Mouse (Mus musculus) CH12.LX (cell line): ENCODE measurements at regions not wholly inside any gene's neighbourhood (a gene's known extent, or its start where the extent isn't known, plus 50 kb on each side); places are given as distances from the start of the nearest gene placed in this dataset.

Experiments used
- DNase-seq: peaks from one replicate; pipeline ENCODE4 v3.0.0-alpha.2; 2013; ENCODE audit errors: extremely low read depth
- H3K27ac ChIP-seq: 2 replicates; pipeline ENCODE4 v1.5.1; 2012; ENCODE audit warnings: low read depth, mild to moderate bottlenecking, control low read depth, moderate library complexity; ENCODE audit not compliant: insufficient read depth
- H3K27me3 ChIP-seq: replicated peaks from 2 replicates; pipeline ENCODE3; 2012; ENCODE audit warnings: inconsistent platforms
- H3K36me3 ChIP-seq, 2 experiments: replicated peaks in 1 of 2; 2 replicates each; pipeline versions ENCODE3 to v1.6.1; 2012; ENCODE audit warnings: inconsistent platforms in 1 of 2, low read length in 1 of 2, mild to moderate bottlenecking in 1 of 2, mixed read lengths in 1 of 2, moderate library complexity in 1 of 2; ENCODE audit not compliant: control insufficient read depth in 1 of 2, insufficient read depth in 1 of 2
- H3K4me1 ChIP-seq, 2 experiments: 2 replicates each; pipeline ENCODE4 v1.6.1; 2012; ENCODE audit warnings: inconsistent platforms in 1 of 2, moderate library complexity in 1 of 2; ENCODE audit not compliant: insufficient read depth in 2 of 2, control insufficient read depth in 1 of 2
- H3K4me2 ChIP-seq: 2 replicates; pipeline ENCODE4 v1.6.1; 2012; ENCODE audit warnings: low read depth, mild to moderate bottlenecking, control low read depth; ENCODE audit not compliant: poor library complexity, insufficient read depth, severe bottlenecking
- H3K4me3 ChIP-seq, 3 experiments: fragments of 150-350 bp in 1 of 3; sonication (generic) in 1 of 3; replicated peaks in 1 of 3; 2 replicates each; pipeline versions ENCODE3 to v1.5.1; 2011 to 2012; ENCODE audit warnings: low read depth in 2 of 3, low read length in 2 of 3, mild to moderate bottlenecking in 2 of 3, moderate library complexity in 2 of 3, control low read depth in 1 of 3, improper control_type of control experiment in 1 of 3, inconsistent platforms in 1 of 3, mixed read lengths in 1 of 3; ENCODE audit not compliant: poor library complexity in 1 of 3
- H3K79me2 ChIP-seq: replicated peaks from 2 replicates; pipeline ENCODE4 v1.6.1; 2012; ENCODE audit warnings: mild to moderate bottlenecking, moderate library complexity; ENCODE audit not compliant: control insufficient read depth, poor library complexity, insufficient read depth, severe bottlenecking; ENCODE audit errors: extremely low read depth
- H3K9ac ChIP-seq: 2 replicates; pipeline ENCODE4 v1.6.1; 2012; ENCODE audit warnings: low read depth, mild to moderate bottlenecking, control low read depth, moderate library complexity; ENCODE audit not compliant: insufficient read depth
- H3K9me3 ChIP-seq: replicated peaks from 2 replicates; pipeline ENCODE3; 2012; ENCODE audit warnings: low read length, inconsistent platforms, mixed read lengths
- BHLHE40 ChIP-seq: IDR thresholded peaks from 2 replicates; pipeline ENCODE4 v1.6.1; 2011; ENCODE audit warnings: mild to moderate bottlenecking, low read depth, low read length, improper control_type of control experiment
- CHD1 ChIP-seq: IDR thresholded peaks from 2 replicates; pipeline ENCODE4 v1.6.1; 2012; ENCODE audit warnings: low read depth, low read length, improper control_type of control experiment, inconsistent platforms
- CHD2 ChIP-seq: IDR thresholded peaks from 2 replicates; pipeline ENCODE4 v1.6.1; 2011; ENCODE audit warnings: low read length, improper control_type of control experiment
- CTCF ChIP-seq, 2 experiments: IDR thresholded peaks in 1 of 2; conservative IDR thresholded peaks in 1 of 2; 2 replicates each; pipeline ENCODE4 v1.5.1; 2011 to 2012; ENCODE audit warnings: low read depth in 2 of 2, low read length in 2 of 2, improper control_type of control experiment in 1 of 2, inconsistent platforms in 1 of 2, mild to moderate bottlenecking in 1 of 2, moderate library complexity in 1 of 2
- E2F4 ChIP-seq: IDR thresholded peaks from 2 replicates; pipeline ENCODE4 v1.6.1; 2011; ENCODE audit warnings: low read depth, low read length, improper control_type of control experiment; ENCODE audit not compliant: insufficient replicate concordance
- EP300 ChIP-seq: IDR thresholded peaks from 2 replicates; pipeline ENCODE4 v1.6.1; 2011; ENCODE audit warnings: low read length, improper control_type of control experiment
- ETS1 ChIP-seq: conservative IDR thresholded peaks from 2 replicates; pipeline ENCODE4 v1.6.1; 2012; ENCODE audit warnings: low read depth, mild to moderate bottlenecking, inconsistent platforms, low read length, improper control_type of control experiment, moderate library complexity
- HCFC1 ChIP-seq: IDR thresholded peaks from 2 replicates; pipeline ENCODE4 v1.6.1; 2012; ENCODE audit warnings: low read depth, mild to moderate bottlenecking, inconsistent platforms, low read length, improper control_type of control experiment
- JUN ChIP-seq: IDR thresholded peaks from 2 replicates; pipeline ENCODE4 v1.6.1; 2011; ENCODE audit warnings: low read depth, mild to moderate bottlenecking, low read length, improper control_type of control experiment, moderate library complexity; ENCODE audit not compliant: insufficient read depth
- JUND ChIP-seq: conservative IDR thresholded peaks from 2 replicates; pipeline ENCODE4 v1.6.1; 2011; ENCODE audit warnings: low read depth, low read length, improper control_type of control experiment
- KAT2A ChIP-seq: IDR thresholded peaks from 2 replicates; pipeline ENCODE4 v1.6.1; 2012; ENCODE audit warnings: low read length, improper control_type of control experiment, inconsistent platforms; ENCODE audit not compliant: insufficient replicate concordance
- MAFK ChIP-seq: IDR thresholded peaks from 2 replicates; pipeline ENCODE4 v1.6.1; 2011; ENCODE audit warnings: low read length, improper control_type of control experiment; ENCODE audit not compliant: insufficient replicate concordance
- MAX ChIP-seq: IDR thresholded peaks from 2 replicates; pipeline ENCODE4 v1.6.1; 2011; ENCODE audit warnings: low read length, improper control_type of control experiment
- MEF2A ChIP-seq: IDR thresholded peaks from 2 replicates; pipeline ENCODE4 v1.6.1; 2014; ENCODE audit warnings: low read depth, mild to moderate bottlenecking, inconsistent platforms, low read length, improper control_type of control experiment, borderline replicate concordance
- MYC ChIP-seq: IDR thresholded peaks from 2 replicates; pipeline ENCODE4 v1.6.1; 2011; ENCODE audit warnings: low read depth, mild to moderate bottlenecking, improper control_type of control experiment, low read length
- NELFE ChIP-seq: IDR thresholded peaks from 2 replicates; pipeline ENCODE4 v1.6.1; 2011; ENCODE audit warnings: low read depth, low read length, improper control_type of control experiment
- NRF1 ChIP-seq: IDR thresholded peaks from 2 replicates; pipeline ENCODE4 v1.6.1; 2014; ENCODE audit warnings: low read depth, mild to moderate bottlenecking, inconsistent platforms, low read length, improper control_type of control experiment, moderate library complexity
- PAX5 ChIP-seq: IDR thresholded peaks from 2 replicates; pipeline ENCODE4 v1.6.1; 2012; ENCODE audit warnings: low read length, inconsistent platforms, mixed read lengths
- RAD21 ChIP-seq: IDR thresholded peaks from 2 replicates; pipeline ENCODE4 v1.6.1; 2011; ENCODE audit warnings: low read depth, mild to moderate bottlenecking, low read length, improper control_type of control experiment, moderate library complexity
- RCOR1 ChIP-seq: conservative IDR thresholded peaks from 2 replicates; pipeline ENCODE4 v1.6.1; 2012; ENCODE audit warnings: low read depth, mild to moderate bottlenecking, inconsistent platforms, low read length, improper control_type of control experiment
- SIN3A ChIP-seq: IDR thresholded peaks from 2 replicates; pipeline ENCODE4 v1.6.1; 2012; ENCODE audit warnings: low read length, improper control_type of control experiment, inconsistent platforms
- TBP ChIP-seq: conservative IDR thresholded peaks from 2 replicates; pipeline ENCODE4 v1.6.1; 2011; ENCODE audit warnings: low read depth, low read length, improper control_type of control experiment
- TCF12 ChIP-seq: IDR thresholded peaks from 2 replicates; pipeline ENCODE4 v1.6.1; 2014; ENCODE audit warnings: low read depth, mild to moderate bottlenecking, inconsistent platforms, low read length, improper control_type of control experiment
- USF1 ChIP-seq: IDR thresholded peaks from 2 replicates; pipeline ENCODE4 v1.6.1; 2014; ENCODE audit warnings: low read depth, mild to moderate bottlenecking, inconsistent platforms, low read length, improper control_type of control experiment
- USF2 ChIP-seq: conservative IDR thresholded peaks from 2 replicates; pipeline ENCODE4 v1.6.1; 2011; ENCODE audit warnings: low read depth, low read length, improper control_type of control experiment
- ZKSCAN1 ChIP-seq: IDR thresholded peaks from 2 replicates; pipeline ENCODE4 v1.6.1; 2012; ENCODE audit warnings: low read depth, inconsistent platforms, low read length, improper control_type of control experiment, borderline replicate concordance
- ZMIZ1 ChIP-seq: IDR thresholded peaks from 2 replicates; pipeline ENCODE4 v1.6.1; 2012; ENCODE audit warnings: low read depth, mild to moderate bottlenecking, inconsistent platforms, low read length, improper control_type of control experiment
- ZNF384 ChIP-seq: IDR thresholded peaks from 2 replicates; pipeline ENCODE4 v1.6.1; 2012; ENCODE audit warnings: low read depth, low read length, improper control_type of control experiment, inconsistent platforms
- dilution Hi-C: fragments of 300-500 bp; cut with MboI; formaldehyde crosslinking; loops from 2 replicates; pipeline ENCODE4 v1.14.3; 2020; ENCODE audit warnings: low sequenced_read_pairs; ENCODE audit not compliant: extremely low pct_unique_long_range_greater_than_20kb, extremely low pct_ligation_motif_present
- in situ Hi-C: fragments of 300-500 bp; cut with MboI; formaldehyde crosslinking; loops from 3 replicates; pipeline ENCODE4 v1.14.3; 2019; ENCODE audit warnings: low sequenced_read_pairs, low pct_ligation_motif_present, low pct_unique_long_range_greater_than_20kb, mixed read lengths

GRCm38 (mm10) chr7:64061170-64061569 lies 92.5 kb upstream of the Trpm1 start:
- Histone ChIP-seq H3K9ac (no peak overlapping the region), H3K9me3 (no peaks in the 10 kb centered on the region), H3K4me3 (no peak overlapping the region), H3K27ac (no peak overlapping the region), H3K4me1 (peaks cover 0 to 4% of the 10 kb centered on the region in 2 experiments; a peak in 1 of 4 replicates), H3K36me3 (no peaks in the 10 kb centered on the region), H3K79me2 (no peaks in the 10 kb centered on the region), H3K27me3 (no peaks in the 10 kb centered on the region), H3K4me2 (no peak overlapping the region)
- DNase-seq: no peak
- in situ Hi-C loops (loop anchor here (10.0 kb wide), 1 partner anchor 56 kb away; no protein-coding TSS in a partner anchor), dilution Hi-C loops (no loop called here)
- TF ChIP-seq KAT2A: no peak
- TF ChIP-seq RCOR1: no peak
- TF ChIP-seq PAX5: no peak
- TF ChIP-seq JUND: no peak
- TF ChIP-seq USF2: no peak
- TF ChIP-seq ZKSCAN1: no peak
- TF ChIP-seq MAFK: no peak
- no peak for TF ChIP-seq TBP
- TF ChIP-seq HCFC1: no peak
- no peak for TF ChIP-seq ETS1
- no peak for TF ChIP-seq ZNF384
- no peak for TF ChIP-seq ZMIZ1
- no peak for TF ChIP-seq MAX

- no peak for DNase-seq
- in situ Hi-C loops: loop anchor here (10.0 kb wide), 1 partner anchor 56 kb away; no protein-coding TSS in a partner anchor
These were observed 93.1 kb upstream of the Trpm1 start for GRCm38 (mm10) chr7:64060582-64060981.

More at GRCm38 (mm10) chr7:64060582-64060981, 93.1 kb upstream of the Trpm1 start:
- no peaks in the 10 kb centered on the region for H3K27me3 ChIP-seq
- H3K27ac ChIP-seq: no peak overlapping the region
- no peak overlapping the region for H3K9ac ChIP-seq
- dilution Hi-C loops: no loop called here
- TF ChIP-seq CHD2 (no peak), NELFE (no peak), JUND (no peak), MAX (no peak), TBP (no peak), E2F4 (no peak), USF1 (no peak), JUN (no peak), KAT2A (no peak), BHLHE40 (no peak), MYC (no peak), MEF2A (no peak), CTCF (conservative IDR thresholded peaks at IDR 0.05 in 1 of 2, IDR thresholded peaks at IDR 0.05 in 1 of 2; ENCODE audit: low read depth in 2 of 2, low read length in 2 of 2) (no peak), ETS1 (no peak), EP300 (no peak), CHD1 (no peak), TCF12 (no peak), RAD21 (no peak), SIN3A (no peak), NRF1 (no peak)
- no peak overlapping the region for H3K4me2 ChIP-seq
- H3K36me3 ChIP-seq: no peaks in the 10 kb centered on the region
- no peaks in the 10 kb centered on the region for H3K9me3 ChIP-seq
- no peaks in the 10 kb centered on the region for H3K79me2 ChIP-seq
- no peak overlapping the region for H3K4me3 ChIP-seq
- H3K4me1 ChIP-seq: peaks cover 0 to 4% of the 10 kb centered on the region in 2 experiments; a peak in 1 of 4 replicates
